Mouse (Mus musculus) limb, embryonic 10.5 days (tissue): ENCODE measurements around the gene Srrm1. TPM values are rescaled to one million over a fixed set of nuclear protein-coding genes. Genes with fewer than 3 reads are reported as not detected.

ENCODE experiments used
- DNase-seq: peaks from one replicate; pipeline ENCODE4 v3.0.0-alpha.2; 2017; ENCODE audit warnings: low spot score
- H3K27ac ChIP-seq: fragments of 300-500 bp; sonication (generic); 2 replicates; pipeline ENCODE4 v1.5.1; 2016; ENCODE audit warnings: mild to moderate bottlenecking
- H3K27me3 ChIP-seq: fragments of 300-500 bp; sonication (generic); 2 replicates; pipeline ENCODE4 v1.6.1; 2016; ENCODE audit warnings: low read depth, mild to moderate bottlenecking; ENCODE audit not compliant: poor library complexity, severe bottlenecking
- H3K36me3 ChIP-seq: fragments of 300-500 bp; sonication (generic); 2 replicates; pipeline ENCODE4 v1.6.1; 2016; ENCODE audit warnings: mild to moderate bottlenecking, moderate library complexity
- H3K4me1 ChIP-seq: fragments of 300-500 bp; sonication (generic); 2 replicates; pipeline ENCODE4 v1.6.1; 2016
- H3K4me3 ChIP-seq: fragments of 300-500 bp; sonication (generic); 2 replicates; pipeline ENCODE4 v1.5.1; 2016; ENCODE audit warnings: mild to moderate bottlenecking, moderate library complexity
- H3K9me3 ChIP-seq: fragments of 300-500 bp; sonication (generic); replicated peaks from 2 replicates; pipeline ENCODE4 v1.6.1; 2016; ENCODE audit warnings: mild to moderate bottlenecking
- WGBS: fragments of 180-500 bp; shearing (Covaris S2); methylation state at CpG from one replicate; pipeline ENCODE4 v1.1.7; 2016; 5-methylcytosine and 5-hydroxymethylcytosine counted together
- polyA plus RNA-seq: library from polyadenylated mRNA; unstranded; fragments of >200 nt; fragmentation: Nextera tagmentation; extraction: Ambion mirVana; gene quantifications from 2 replicates; pipeline ENCODE4 v1.2.1, GENCODE M21; 2016

The Srrm1 gene
- 233 TPM in 2 replicates for polyA plus RNA-seq

DNA sequence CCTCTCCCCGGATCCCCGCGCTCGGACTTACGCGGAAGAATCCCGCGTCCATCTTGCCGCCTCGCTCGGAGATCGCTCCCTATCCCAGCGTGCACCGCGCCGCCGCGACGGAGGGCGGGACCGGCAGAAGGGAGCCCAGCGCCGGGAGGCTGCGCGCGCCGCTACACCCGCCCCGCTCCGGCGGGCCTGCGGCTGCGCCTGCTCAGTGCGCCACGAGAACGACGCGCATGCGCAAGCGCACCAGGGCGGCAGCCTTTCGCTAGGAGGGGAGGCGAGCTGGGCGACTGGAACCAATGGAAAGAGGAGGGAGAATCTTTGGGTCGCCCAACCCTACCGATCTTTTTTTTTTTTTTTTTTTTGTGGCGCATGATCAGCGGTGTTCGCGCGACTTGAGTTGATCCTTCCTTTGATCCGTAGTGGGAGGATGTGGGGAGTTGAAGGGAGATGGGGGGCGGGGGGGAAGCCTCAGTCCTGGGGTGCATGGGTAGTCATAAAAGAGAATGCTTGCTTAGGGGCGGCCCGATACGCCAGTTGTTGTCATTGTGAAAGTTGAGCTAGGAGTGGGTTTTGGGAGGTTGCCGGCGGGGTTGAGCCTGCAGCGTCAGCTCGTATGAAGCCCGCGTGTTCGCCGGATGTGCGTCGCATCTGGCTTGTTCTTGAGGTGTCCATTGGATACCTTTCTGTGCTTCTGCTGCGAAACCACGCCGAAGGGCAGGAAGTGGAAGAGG lies at the start of gene Srrm1:
Gene Srrm1 (minus strand): TSS at position 256 of the 728 bp plus-strand sequence.
- peaks cover 33% of the 10 kb centered on the region for H3K36me3 ChIP-seq

DNA sequence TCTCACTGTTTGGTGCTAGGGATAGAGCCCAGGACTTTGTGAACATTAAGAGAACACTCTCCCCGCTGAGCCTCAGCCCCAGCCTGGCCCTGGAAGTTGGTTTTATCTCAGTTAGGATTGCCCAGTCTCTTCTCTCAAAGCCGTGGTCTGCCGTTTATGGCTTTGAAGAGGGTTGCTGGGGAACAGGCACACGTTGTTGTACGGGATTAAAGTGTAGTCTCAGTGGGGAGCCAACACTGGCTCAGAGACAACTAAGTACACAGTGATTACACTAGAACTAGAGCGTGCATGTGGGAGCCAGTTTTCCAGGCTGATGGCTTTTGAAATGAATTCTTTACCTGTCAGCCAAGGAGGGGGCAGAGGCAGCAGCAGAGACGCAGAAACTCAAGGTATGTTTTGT lies 48.8 kb upstream of the Srrm1 start:
- DNase-seq, result no peak
- Histone ChIP-seq H3K27ac (no peak overlapping the region), H3K4me1 (peaks cover 12% of the 10 kb centered on the region), H3K9me3 (no peaks in the 10 kb centered on the region), H3K4me3 (no peak overlapping the region), H3K27me3 (peaks cover 39% of the 10 kb centered on the region), H3K36me3 (no peaks in the 10 kb centered on the region)
- 28% methylated on average over 7 of the region's 7 CpGs for WGBS

More for the DNA sequence above, at the start of gene Srrm1:
- Histone ChIP-seq H3K4me3 (peak within 1 kb of the TSS; percentile 95), H3K27me3 (no peaks in the 10 kb centered on the region), H3K4me1 (peaks cover 21% of the 10 kb centered on the region), H3K9me3 (no peaks in the 10 kb centered on the region), H3K27ac (peak within 1 kb of the TSS; percentile 99)
- under 1% methylated on average over 68 of the region's 69 CpGs for WGBS
- DNase-seq, result peak; percentile 99

DNA sequence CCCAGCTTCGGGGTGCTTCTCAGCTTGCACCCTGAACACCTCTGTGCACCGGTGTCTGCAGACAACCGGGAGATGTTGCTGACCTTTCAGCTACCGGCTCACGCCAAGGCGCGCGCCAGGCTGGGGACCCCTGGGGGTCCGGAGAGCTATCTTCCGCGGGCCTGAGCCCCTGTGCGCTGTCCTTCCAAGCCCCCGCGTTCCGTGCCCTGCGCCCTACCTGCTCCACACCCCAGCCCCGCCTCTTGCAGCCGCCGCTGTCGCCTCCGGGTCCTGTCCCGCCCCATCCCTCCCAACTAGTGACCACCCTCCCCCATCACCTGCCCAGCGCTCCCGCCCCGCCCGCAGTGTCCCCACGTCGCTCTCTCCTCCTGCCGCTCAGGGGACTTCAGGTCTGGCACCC lies 44.9 kb upstream of the Srrm1 start, which contains the start of gene Ncmap:
Gene Ncmap (minus strand): TSS at position 237 of the 400 bp plus-strand sequence.
- Histone ChIP-seq H3K27ac (peak within 1 kb of the TSS; percentile 44; the same call in 1 of the 2 replicates), H3K36me3 (no peaks in the 10 kb centered on the region), H3K4me1 (peaks cover 12% of the 10 kb centered on the region), H3K27me3 (peaks cover 63% of the 10 kb centered on the region), H3K9me3 (no peaks in the 10 kb centered on the region), H3K4me3 (peak within 1 kb of the TSS; percentile 54)
- DNase-seq, result peak; percentile 50
- under 1% methylated on average over 29 of the region's 29 CpGs for WGBS

DNA sequence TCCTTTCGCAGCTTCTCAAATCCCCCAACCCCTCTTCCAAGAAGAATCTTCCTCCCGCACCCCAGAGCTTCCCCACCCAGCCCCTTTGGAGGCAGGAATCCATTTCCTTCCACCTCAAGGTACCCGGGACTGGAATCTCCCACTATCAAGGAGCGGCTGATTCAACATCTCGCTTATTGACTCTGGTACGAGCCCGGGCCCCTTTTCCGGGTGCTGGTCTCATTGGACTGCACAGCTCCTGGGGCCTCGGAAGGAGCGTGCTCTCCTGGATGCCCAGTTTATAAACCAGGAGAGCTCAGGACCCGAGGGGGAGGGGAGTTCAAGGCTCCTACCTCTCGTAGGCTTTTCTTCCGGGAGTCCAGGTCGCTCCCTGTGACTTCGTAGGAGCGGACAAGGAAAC lies 44.4 kb upstream of the Srrm1 start:
- WGBS, result 4% methylated on average over 16 of the region's 16 CpGs
- no peaks in the 10 kb centered on the region for H3K9me3 ChIP-seq
- peaks cover 12% of the 10 kb centered on the region for H3K4me1 ChIP-seq
- H3K4me3 ChIP-seq, result peak overlapping the region; percentile 54
- peaks cover 63% of the 10 kb centered on the region for H3K27me3 ChIP-seq
- DNase-seq, result peak; percentile 45
- no peaks in the 10 kb centered on the region for H3K36me3 ChIP-seq
- H3K27ac ChIP-seq, result no peak overlapping the region

DNA sequence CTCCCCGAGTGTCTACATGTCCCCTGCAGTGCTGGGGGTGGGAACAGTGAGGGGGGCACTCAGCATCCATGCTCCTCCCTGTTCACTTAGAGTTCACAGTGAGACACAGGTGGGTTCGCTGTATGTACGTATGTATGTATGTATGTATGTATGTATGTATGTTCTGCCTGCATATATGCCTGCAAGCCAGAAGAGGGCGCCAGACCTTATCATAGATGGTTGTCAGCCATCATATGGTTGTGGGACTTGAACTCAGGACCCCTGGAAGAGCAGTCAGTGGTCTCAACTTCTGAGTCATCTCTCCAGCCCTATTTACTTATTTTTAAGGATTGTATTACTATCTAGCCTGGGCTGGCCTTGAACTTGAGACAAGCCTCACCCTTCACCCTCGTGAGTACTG lies 43.2 kb upstream of the Srrm1 start:
- Histone ChIP-seq H3K4me3 (no peak overlapping the region), H3K9me3 (no peaks in the 10 kb centered on the region), H3K4me1 (peaks cover 12% of the 10 kb centered on the region), H3K36me3 (no peaks in the 10 kb centered on the region), H3K27me3 (peaks cover 63% of the 10 kb centered on the region), H3K27ac (no peak overlapping the region)
- DNase-seq, result no peak
- WGBS, result 88% methylated on average over 5 of the region's 5 CpGs

DNA sequence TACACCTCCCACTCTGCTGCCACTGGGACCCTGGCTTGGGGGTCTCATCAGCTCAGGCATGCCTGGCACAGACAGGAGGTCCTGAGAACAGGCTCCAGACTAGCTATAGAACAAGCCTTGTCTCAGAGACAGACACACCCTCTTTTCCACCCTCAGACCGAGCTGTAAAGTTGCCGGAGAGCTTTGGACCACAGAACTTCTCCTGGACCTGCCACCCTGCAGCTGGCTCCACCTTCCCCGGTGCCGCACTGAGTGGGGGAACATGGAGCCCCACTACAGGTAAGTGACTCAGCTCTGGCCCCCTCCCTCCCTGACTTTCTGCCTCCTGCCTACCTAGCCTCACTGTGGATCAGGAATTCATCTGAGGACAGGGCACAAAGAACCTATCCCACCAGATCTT lies 42.3 kb upstream of the Srrm1 start:
- DNase-seq, result no peak
- 82% methylated on average over 4 of the region's 4 CpGs for WGBS
- Histone ChIP-seq H3K36me3 (no peaks in the 10 kb centered on the region), H3K27ac (no peak overlapping the region), H3K4me1 (peaks cover 12% of the 10 kb centered on the region), H3K27me3 (peaks cover 57% of the 10 kb centered on the region), H3K9me3 (no peaks in the 10 kb centered on the region), H3K4me3 (no peak overlapping the region)

DNA sequence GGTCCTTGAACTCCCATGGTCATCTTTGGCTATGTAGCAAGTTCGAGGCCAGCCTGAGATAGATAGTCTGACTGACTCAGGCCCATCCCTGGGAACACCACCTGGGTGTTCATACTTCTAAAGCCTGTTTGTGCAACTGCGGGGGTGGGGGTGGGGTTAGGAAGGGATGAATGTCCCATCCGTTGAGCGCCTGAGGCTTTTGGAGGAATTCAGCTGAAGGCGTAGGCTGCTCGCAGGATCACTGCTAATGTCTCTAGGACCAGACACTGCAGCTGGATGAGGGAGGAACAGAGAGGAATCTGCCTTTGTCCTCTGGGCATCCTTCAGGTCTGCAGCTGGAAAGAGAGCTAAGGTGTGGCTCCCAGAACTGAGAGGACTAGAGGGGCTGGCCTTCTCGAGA lies 41.5 kb upstream of the Srrm1 start:
- Histone ChIP-seq H3K4me1 (peaks cover 12% of the 10 kb centered on the region), H3K36me3 (no peaks in the 10 kb centered on the region), H3K9me3 (no peaks in the 10 kb centered on the region), H3K27me3 (peaks cover 52% of the 10 kb centered on the region), H3K27ac (no peak overlapping the region), H3K4me3 (no peak overlapping the region)
- 86% methylated on average over 7 of the region's 7 CpGs for WGBS
- DNase-seq, result no peak

DNA sequence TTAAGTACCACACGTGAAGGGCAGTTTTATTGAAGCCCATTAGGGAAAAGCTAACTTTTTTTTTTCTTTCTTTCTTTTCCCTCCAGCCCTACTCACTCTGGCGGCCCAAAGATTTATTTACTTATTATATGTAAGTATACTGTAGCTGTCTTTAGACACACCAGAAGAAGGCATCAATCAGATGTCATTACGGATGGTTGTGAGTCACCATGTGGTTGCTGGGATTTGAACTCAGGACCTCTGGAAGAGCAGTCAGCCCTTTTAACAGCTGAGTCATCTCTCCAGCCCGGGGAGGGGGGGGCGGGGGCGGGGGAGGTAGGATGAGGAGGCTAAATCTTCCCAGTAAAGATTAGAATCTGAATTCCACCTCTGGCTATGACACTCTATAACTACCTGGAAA lies 40.3 kb upstream of the Srrm1 start:
- WGBS, result 80% methylated on average over 6 of the region's 6 CpGs

DNA sequence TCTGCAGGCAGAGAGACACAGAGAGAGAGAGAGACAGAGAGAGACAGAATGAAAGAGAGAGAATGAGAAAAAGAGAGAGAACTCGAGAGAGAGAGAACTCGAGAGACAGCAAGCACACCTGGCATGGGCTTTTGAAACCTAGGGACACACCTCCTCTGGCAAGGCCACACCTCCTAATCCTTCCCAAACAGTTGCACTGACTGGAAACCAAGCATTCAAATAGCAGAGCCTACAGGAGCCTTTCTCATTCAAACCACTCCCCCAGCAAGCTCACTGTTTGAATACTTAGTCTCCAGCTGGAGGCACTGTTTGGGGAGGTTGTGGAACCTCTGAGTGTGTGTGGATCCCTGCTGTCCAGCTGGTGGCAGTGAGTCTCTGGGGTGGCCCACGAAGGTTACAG lies 39.7 kb upstream of the Srrm1 start:
- H3K36me3 ChIP-seq, result no peaks in the 10 kb centered on the region
- no peaks in the 10 kb centered on the region for H3K9me3 ChIP-seq
- no peak overlapping the region for H3K27ac ChIP-seq
- peaks cover 5% of the 10 kb centered on the region for H3K4me1 ChIP-seq
- H3K27me3 ChIP-seq, result peaks cover 33% of the 10 kb centered on the region
- 94% methylated on average over 3 of the region's 3 CpGs for WGBS
- DNase-seq, result no peak
- no peak overlapping the region for H3K4me3 ChIP-seq

More for the DNA sequence above, 40.3 kb upstream of the Srrm1 start:
- Histone ChIP-seq H3K4me3 (no peak overlapping the region), H3K36me3 (no peaks in the 10 kb centered on the region), H3K9me3 (no peaks in the 10 kb centered on the region), H3K4me1 (peaks cover 11% of the 10 kb centered on the region), H3K27me3 (peaks cover 39% of the 10 kb centered on the region), H3K27ac (no peak overlapping the region)
- DNase-seq, result no peak

DNA sequence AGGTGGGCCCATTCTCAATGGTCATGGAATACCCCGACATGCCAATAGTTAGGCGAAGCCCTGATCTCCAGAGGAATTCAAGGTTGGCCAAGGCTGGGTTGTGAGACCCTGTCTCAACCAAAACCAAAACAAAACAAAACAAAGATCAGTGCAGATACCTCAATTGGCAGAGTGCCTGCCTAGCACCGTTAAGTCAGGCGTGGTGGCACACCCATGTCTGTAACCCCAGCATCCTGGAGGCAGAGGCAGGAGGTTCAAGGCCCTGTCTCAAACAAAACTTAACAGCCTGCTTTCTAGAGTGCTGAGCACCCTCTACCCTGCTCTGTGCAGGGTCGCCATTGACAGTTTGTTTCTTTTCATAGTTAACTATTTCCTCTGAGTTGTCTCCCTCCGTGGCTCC lies 37.9 kb upstream of the Srrm1 start:
- Histone ChIP-seq H3K4me1 (peaks cover under 1% of the 10 kb centered on the region), H3K27me3 (peaks cover 15% of the 10 kb centered on the region)
- 78% methylated on average over 6 of the region's 6 CpGs for WGBS

DNA sequence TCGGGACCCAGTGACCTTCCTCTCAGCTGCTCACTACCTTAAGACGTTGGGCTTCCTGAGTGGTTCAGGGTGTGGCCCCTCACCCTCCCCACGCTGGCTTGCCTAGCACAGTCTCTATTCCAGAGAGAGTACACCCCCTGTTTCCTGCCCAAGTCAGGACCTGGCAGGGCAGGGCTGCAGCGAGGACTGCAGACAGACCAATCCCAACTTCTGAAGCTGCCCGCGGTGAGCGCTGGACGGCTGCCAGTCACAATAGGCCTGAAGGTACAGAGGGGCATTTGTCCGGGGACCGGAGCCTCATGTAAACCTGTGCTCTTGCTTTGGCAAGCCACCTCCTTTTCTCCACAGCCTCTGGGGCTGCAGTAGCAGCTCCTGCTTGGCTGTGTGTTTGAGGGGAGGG lies 32.5 kb upstream of the Srrm1 start:
- Histone ChIP-seq H3K27me3 (peaks cover 10% of the 10 kb centered on the region), H3K9me3 (no peaks in the 10 kb centered on the region), H3K4me1 (peaks cover 16% of the 10 kb centered on the region), H3K27ac (0 out of 2 replicates have a peak overlapping the region, but pooled peaks have one; percentile 1), H3K36me3 (no peaks in the 10 kb centered on the region), H3K4me3 (no peak overlapping the region)
- no peak for DNase-seq
- WGBS, result 76% methylated on average over 10 of the region's 10 CpGs

More for the DNA sequence above, 37.9 kb upstream of the Srrm1 start:
- H3K27ac ChIP-seq, result no peak overlapping the region
- no peaks in the 10 kb centered on the region for H3K36me3 ChIP-seq
- no peaks in the 10 kb centered on the region for H3K9me3 ChIP-seq
- H3K4me3 ChIP-seq, result no peak overlapping the region
- no peak for DNase-seq

DNA sequence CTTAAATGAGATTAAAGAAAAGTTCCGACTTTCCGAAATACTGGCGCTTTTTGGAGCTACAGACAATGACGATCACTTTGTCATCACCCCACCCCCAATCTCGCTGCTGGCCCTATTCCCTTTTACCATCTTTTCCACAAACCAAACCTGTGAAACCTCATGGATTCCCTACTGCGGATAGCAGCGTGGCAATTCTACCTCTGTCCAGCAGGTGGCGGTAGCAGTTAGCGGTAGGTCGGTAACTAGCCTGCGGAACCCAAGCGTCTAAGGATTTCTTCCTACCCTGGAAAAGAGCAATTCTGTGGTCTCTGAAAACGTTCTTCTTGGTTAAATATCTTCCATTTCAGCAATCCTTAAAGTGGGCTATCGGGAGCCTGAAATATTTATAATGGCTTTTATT lies 29.2 kb upstream of the Srrm1 start:
- Histone ChIP-seq H3K27me3 (peaks cover 10% of the 10 kb centered on the region), H3K36me3 (no peaks in the 10 kb centered on the region), H3K9me3 (no peaks in the 10 kb centered on the region), H3K4me1 (peaks cover 16% of the 10 kb centered on the region), H3K27ac (no peak overlapping the region), H3K4me3 (no peak overlapping the region)
- DNase-seq, result peak; percentile 83
- WGBS, result 7% methylated on average over 14 of the region's 14 CpGs

DNA sequence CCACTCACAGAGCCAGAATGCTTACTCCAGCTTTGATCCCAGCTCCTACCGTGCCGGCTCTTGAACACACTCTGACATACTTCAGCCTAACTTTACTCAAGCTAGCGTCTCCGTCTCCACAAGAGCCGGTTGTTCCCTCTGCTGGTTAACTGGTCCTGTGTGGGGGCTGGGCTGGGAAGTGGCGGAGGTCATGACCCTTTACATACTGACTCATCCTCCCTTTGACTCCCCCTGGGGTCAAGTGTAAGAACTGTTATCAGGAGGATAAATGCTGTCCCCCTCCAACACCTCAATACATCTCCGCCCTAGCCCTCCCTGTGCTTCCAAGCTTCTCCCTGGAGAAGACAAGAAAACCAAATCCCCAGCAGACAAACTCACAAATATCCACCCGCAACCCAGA lies 28.2 kb upstream of the Srrm1 start:
- H3K27me3 ChIP-seq, result peaks cover 10% of the 10 kb centered on the region
- H3K4me3 ChIP-seq, result no peak overlapping the region
- no peaks in the 10 kb centered on the region for H3K36me3 ChIP-seq
- WGBS, result 44% methylated on average over 8 of the region's 8 CpGs
- no peak for DNase-seq
- peaks cover 16% of the 10 kb centered on the region for H3K4me1 ChIP-seq
- no peaks in the 10 kb centered on the region for H3K9me3 ChIP-seq
- H3K27ac ChIP-seq, result no peak overlapping the region
